Mouse (Mus musculus) forebrain, embryonic 15.5 days (tissue): Measurements from ENCODE around the gene Ccdc157. TPM values are rescaled to one million over a fixed set of nuclear protein-coding genes. Genes with fewer than 3 reads are reported as not detected.

Experiments used
- ATAC-seq: fragments of 200-750 bp; cut with Nextera tagmentation; replicated peaks from 2 replicates; pipeline ENCODE4 v1.8.0; 2017; ENCODE audit warnings: mild to moderate bottlenecking, moderate TSS enrichment, moderate library complexity
- H3K27ac ChIP-seq: fragments of 300-500 bp; sonication (generic); replicated peaks from 2 replicates; pipeline ENCODE4 v1.5.1; 2015; ENCODE audit warnings: mild to moderate bottlenecking, inconsistent platforms
- H3K27me3 ChIP-seq: fragments of 300-500 bp; sonication (generic); 2 replicates; pipeline ENCODE4 v1.6.1; 2015; ENCODE audit warnings: inconsistent platforms
- H3K36me3 ChIP-seq: fragments of 300-500 bp; sonication (generic); 2 replicates; pipeline ENCODE4 v1.6.1; 2015; ENCODE audit warnings: mild to moderate bottlenecking, inconsistent platforms
- H3K4me1 ChIP-seq: fragments of 300-500 bp; sonication (generic); 2 replicates; pipeline ENCODE4 v1.6.1; 2015; ENCODE audit warnings: inconsistent platforms
- H3K4me2 ChIP-seq: fragments of 300-500 bp; sonication (generic); replicated peaks from 2 replicates; pipeline ENCODE4 v1.6.1; 2015; ENCODE audit warnings: mild to moderate bottlenecking, inconsistent platforms
- H3K4me3 ChIP-seq: fragments of 300-500 bp; sonication (generic); 2 replicates; pipeline ENCODE4 v1.5.1; 2015; ENCODE audit warnings: mild to moderate bottlenecking, inconsistent platforms
- H3K9ac ChIP-seq: fragments of 300-500 bp; sonication (generic); replicated peaks from 2 replicates; pipeline ENCODE4 v1.6.1; 2015; ENCODE audit warnings: mild to moderate bottlenecking, inconsistent platforms
- H3K9me3 ChIP-seq: fragments of 300-500 bp; sonication (generic); 2 replicates; pipeline ENCODE4 v1.6.1; 2016; ENCODE audit warnings: inconsistent platforms
- WGBS: fragments of 180-500 bp; shearing (Covaris S2); methylation state at CpG from one replicate; pipeline ENCODE4 v1.1.7; 2015; ENCODE audit warnings: mixed read lengths; 5-methylcytosine and 5-hydroxymethylcytosine counted together
- polyA plus RNA-seq: library from polyadenylated mRNA; unstranded; fragments of >200 nt; fragmentation: Nextera tagmentation; extraction: Ambion mirVana; gene quantifications from 2 replicates; pipeline ENCODE4 v1.2.1, GENCODE M21; 2015

Gene Ccdc157
- polyA plus RNA-seq, 1 experiment from 2014 or later: 6.9 TPM

- no peaks in the 10 kb centered on the region for H3K4me1 ChIP-seq
- H3K27me3 ChIP-seq: no peaks in the 10 kb centered on the region
- no peak for ATAC-seq
- H3K9me3 ChIP-seq: no peaks in the 10 kb centered on the region
- no peak overlapping the region for H3K4me3 ChIP-seq
- WGBS: 89% methylated on average over 5 of the region's 5 CpGs
- peaks cover 99% of the 10 kb centered on the region for H3K36me3 ChIP-seq
- H3K27ac ChIP-seq: no peak overlapping the region
- H3K4me2 ChIP-seq: no peak overlapping the region
- H3K9ac ChIP-seq: no peak overlapping the region
Measured at GRCm38 (mm10) chr11:4174586-4174985, 14.5 kb upstream of the Ccdc157 start.

GRCm38 (mm10) chr11:4166467-4167090 lies 6.5 kb upstream of the Ccdc157 start:
- peaks cover 28% of the 10 kb centered on the region for H3K4me1 ChIP-seq
- no peak for ATAC-seq
- no peak overlapping the region for H3K4me3 ChIP-seq
- peaks cover 92% of the 10 kb centered on the region for H3K36me3 ChIP-seq
- H3K4me2 ChIP-seq: no peak overlapping the region
- H3K27me3 ChIP-seq: no peaks in the 10 kb centered on the region
- no peak overlapping the region for H3K9ac ChIP-seq
- 93% methylated on average over 7 of the region's 7 CpGs for WGBS
- H3K9me3 ChIP-seq: no peaks in the 10 kb centered on the region
- no peak overlapping the region for H3K27ac ChIP-seq

GRCm38 (mm10) chr11:4164701-4165100 lies 4.6 kb upstream of the Ccdc157 start:
- H3K4me1 ChIP-seq: peaks cover 39% of the 10 kb centered on the region
- ATAC-seq: no peak
- peaks cover 78% of the 10 kb centered on the region for H3K36me3 ChIP-seq
- no peaks in the 10 kb centered on the region for H3K27me3 ChIP-seq
- no peak overlapping the region for H3K4me3 ChIP-seq
- WGBS: 95% methylated on average over 2 of the region's 2 CpGs
- H3K27ac ChIP-seq: no peak overlapping the region
- H3K9me3 ChIP-seq: no peaks in the 10 kb centered on the region
- H3K9ac ChIP-seq: no peak overlapping the region; the same call in 1 of the 2 replicates
- H3K4me2 ChIP-seq: no peak overlapping the region

GRCm38 (mm10) chr11:4160758-4161480 lies 826 bp upstream of the Ccdc157 start:
- Histone ChIP-seq H3K9me3 (no peaks in the 10 kb centered on the region), H3K27me3 (no peaks in the 10 kb centered on the region), H3K4me2 (peak overlapping the region; percentile 91), H3K36me3 (peaks cover 42% of the 10 kb centered on the region), H3K9ac (peak overlapping the region; percentile 60), H3K4me1 (peaks cover 46% of the 10 kb centered on the region), H3K27ac (peak overlapping the region; percentile 85), H3K4me3 (peak overlapping the region; percentile 56)
- ATAC-seq: no peak; the same call in 1 of the 2 replicates
- 7% methylated on average over 15 of the region's 15 CpGs for WGBS

- H3K4me3 ChIP-seq: no peak overlapping the region
- H3K36me3 ChIP-seq: peaks cover 21% of the 10 kb centered on the region
- no peaks in the 10 kb centered on the region for H3K9me3 ChIP-seq
- WGBS: 89% methylated on average over 3 of the region's 3 CpGs
- no peak for ATAC-seq
- peaks cover 38% of the 10 kb centered on the region for H3K4me1 ChIP-seq
- no peak overlapping the region for H3K9ac ChIP-seq
- no peak overlapping the region for H3K4me2 ChIP-seq
- H3K27me3 ChIP-seq: no peaks in the 10 kb centered on the region
- H3K27ac ChIP-seq: no peak overlapping the region
Measured at GRCm38 (mm10) chr11:4158676-4159075, 1.4 kb downstream of the Ccdc157 start.

GRCm38 (mm10) chr11:4155641-4156040 lies 4.5 kb downstream of the Ccdc157 start:
- Histone ChIP-seq H3K9ac (no peak overlapping the region), H3K4me1 (peaks cover 11% of the 10 kb centered on the region), H3K4me3 (no peak overlapping the region), H3K36me3 (no peaks in the 10 kb centered on the region), H3K27me3 (no peaks in the 10 kb centered on the region), H3K9me3 (no peaks in the 10 kb centered on the region), H3K27ac (no peak overlapping the region), H3K4me2 (no peak overlapping the region)
- 88% methylated on average over 5 of the region's 5 CpGs for WGBS
- ATAC-seq: no peak

- no peak overlapping the region for H3K4me3 ChIP-seq
- no peak overlapping the region for H3K27ac ChIP-seq
- no peak overlapping the region for H3K4me2 ChIP-seq
- no peaks in the 10 kb centered on the region for H3K27me3 ChIP-seq
- ATAC-seq: no peak
- no peaks in the 10 kb centered on the region for H3K9me3 ChIP-seq
- 97% methylated on average over 7 of the region's 7 CpGs for WGBS
- H3K9ac ChIP-seq: no peak overlapping the region
- no peaks in the 10 kb centered on the region for H3K4me1 ChIP-seq
- no peaks in the 10 kb centered on the region for H3K36me3 ChIP-seq
Measured at GRCm38 (mm10) chr11:4153694-4154093, 6.4 kb downstream of the Ccdc157 start.

GRCm38 (mm10) chr11:4149886-4150285 lies 10.2 kb downstream of the Ccdc157 start:
- no peaks in the 10 kb centered on the region for H3K4me1 ChIP-seq
- H3K27me3 ChIP-seq: no peaks in the 10 kb centered on the region
- no peaks in the 10 kb centered on the region for H3K9me3 ChIP-seq
- no peak overlapping the region for H3K4me2 ChIP-seq
- no peak for ATAC-seq
- no peak overlapping the region for H3K4me3 ChIP-seq
- H3K9ac ChIP-seq: no peak overlapping the region
- H3K27ac ChIP-seq: no peak overlapping the region
- 82% methylated on average over 6 of the region's 6 CpGs for WGBS
- no peaks in the 10 kb centered on the region for H3K36me3 ChIP-seq

- 81% methylated on average over 9 of the region's 9 CpGs for whole genome bisulfite sequencing
- Histone ChIP-seq H3K27me3 (no peaks in the 10 kb centered on the region), H3K36me3 (no peaks in the 10 kb centered on the region), H3K4me1 (no peaks in the 10 kb centered on the region), H3K9ac (no peak overlapping the region), H3K9me3 (no peaks in the 10 kb centered on the region), H3K4me2 (no peak overlapping the region), H3K27ac (no peak overlapping the region), H3K4me3 (no peak overlapping the region)
- no peak for ATAC-seq
Measured at GRCm38 (mm10) chr11:4148536-4149156, 11.4 kb downstream of the Ccdc157 start.

- WGBS: 87% methylated on average over 5 of the region's 5 CpGs
Measured at GRCm38 (mm10) chr11:4148120-4148519, 12.0 kb downstream of the Ccdc157 start.

GRCm38 (mm10) chr11:4147098-4147497 lies 13.0 kb downstream of the Ccdc157 start:
- no peak overlapping the region for H3K4me3 ChIP-seq
- no peak for ATAC-seq
- no peak overlapping the region for H3K9ac ChIP-seq
- no peak overlapping the region for H3K4me2 ChIP-seq
- no peaks in the 10 kb centered on the region for H3K4me1 ChIP-seq
- no peaks in the 10 kb centered on the region for H3K9me3 ChIP-seq
- H3K27ac ChIP-seq: no peak overlapping the region
- H3K27me3 ChIP-seq: no peaks in the 10 kb centered on the region
- WGBS: 79% methylated on average over 10 of the region's 10 CpGs
- H3K36me3 ChIP-seq: peaks cover 13% of the 10 kb centered on the region

More at GRCm38 (mm10) chr11:4148120-4148519, 12.0 kb downstream of the Ccdc157 start:
- Histone ChIP-seq H3K4me1 (no peaks in the 10 kb centered on the region), H3K9ac (no peak overlapping the region), H3K4me2 (no peak overlapping the region), H3K27me3 (no peaks in the 10 kb centered on the region), H3K4me3 (no peak overlapping the region), H3K9me3 (no peaks in the 10 kb centered on the region), H3K36me3 (peaks cover 3% of the 10 kb centered on the region), H3K27ac (no peak overlapping the region)
- no peak for ATAC-seq

GRCm38 (mm10) chr11:4146381-4146780 lies 13.7 kb downstream of the Ccdc157 start:
- H3K9me3 ChIP-seq: no peaks in the 10 kb centered on the region
- no peak overlapping the region for H3K4me2 ChIP-seq
- H3K4me1 ChIP-seq: no peaks in the 10 kb centered on the region
- ATAC-seq: no peak
- no peaks in the 10 kb centered on the region for H3K27me3 ChIP-seq
- H3K36me3 ChIP-seq: peaks cover 20% of the 10 kb centered on the region
- no peak overlapping the region for H3K4me3 ChIP-seq
- H3K9ac ChIP-seq: no peak overlapping the region
- WGBS: 76% methylated on average over 6 of the region's 6 CpGs
- no peak overlapping the region for H3K27ac ChIP-seq
